Comparison of ENCODE assay signal across 8 mouse cellular contexts in the genomic region with DNA sequence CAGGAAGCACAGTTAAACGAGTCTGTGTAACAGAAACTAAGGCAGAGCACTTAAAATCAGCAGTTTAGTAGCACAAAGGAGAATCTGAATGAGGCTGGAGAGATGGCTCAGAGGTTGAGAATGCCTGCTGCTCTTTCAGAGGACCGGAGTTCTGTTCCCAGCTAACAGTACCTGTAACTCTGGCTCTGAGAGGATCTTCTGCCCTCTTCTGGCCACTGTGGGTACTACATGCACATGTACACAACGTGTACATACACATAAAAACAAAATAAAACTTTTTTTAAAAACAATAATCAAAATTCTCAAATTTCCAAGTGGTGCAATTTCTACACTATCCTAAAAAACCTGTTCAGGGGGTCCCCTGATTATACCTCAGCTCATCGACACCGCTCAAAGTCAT.
A peak's percentile ranks its signal among the peaks of the same experiment; 100 is the strongest.
DNase-seq lines count a peak whose midpoint lies in the region; ATAC-seq and TF ChIP-seq lines count a peak whose summit lies in the region.
"Had no signal": no experiment of that assay in that cellular context is flagged by ENCODE, and none has a peak within 500 bp of the region (broad histone marks: within the 10 kb centered on the region; RNA-seq: fewer than 3 reads in every experiment).

No protein-coding gene starts in this region.

- ATAC-seq in liver, postnatal 0 days, result no peak
- ATAC-seq in forebrain, embryonic 13.5 days, result no peak

- no peaks in the 10 kb centered on the region for H3K9me3 ChIP-seq in liver, postnatal 0 days (ENCODE audit: low read length)
- H3K9me3 ChIP-seq in forebrain, embryonic 13.5 days (replicated peaks), result peaks cover 3% of the 10 kb centered on the region; the same call in 1 of the 2 replicates

- no peak for TF ChIP-seq POLR2A in kidney, adult 2 months (IDR thresholded peaks at IDR 0.05; ENCODE audit: low read depth, low read length)

- no peak overlapping the region for H3K4me2 ChIP-seq in liver, postnatal 0 days (ENCODE audit: low read depth, low read length)
- H3K4me2 ChIP-seq in forebrain, embryonic 13.5 days, result no peak overlapping the region

- peak; percentile 33 for TF ChIP-seq CTCF in kidney, adult 2 months (conservative IDR thresholded peaks at IDR 0.05; ENCODE audit: insufficient read depth, insufficient read length, low read depth, low read length)
- TF ChIP-seq CTCF in liver, postnatal 0 days (IDR thresholded peaks at IDR 0.05; ENCODE audit: low read depth), result peak; percentile 63

- TF ChIP-seq EP300 in liver, postnatal 0 days (IDR thresholded peaks at IDR 0.05; ENCODE audit: low read depth), result no peak

- no peaks in the 10 kb centered on the region; the same call in 1 of the 2 replicates for H3K27me3 ChIP-seq in kidney, adult 2 months (replicated peaks; ENCODE audit: control insufficient read depth, insufficient read depth, low read length)
- no peaks in the 10 kb centered on the region for H3K27me3 ChIP-seq in liver, postnatal 0 days (ENCODE audit: insufficient read depth, low read length)
- H3K27me3 ChIP-seq in forebrain, embryonic 13.5 days, result peaks cover 15% of the 10 kb centered on the region; the same call in 1 of the 2 replicates
- H3K27me3 ChIP-seq: limb, embryonic 12.5 days had no signal

- 73% methylated on average over 5 of the region's 5 CpGs for WGBS in kidney, adult 2 months
- 74% methylated on average over 5 of the region's 5 CpGs for WGBS in liver, postnatal 0 days (ENCODE audit: insufficient replicate concordance)
- WGBS in forebrain, embryonic 13.5 days, result 85% methylated on average over 5 of the region's 5 CpGs

- no peak overlapping the region for H3K4me3 ChIP-seq in kidney, adult 2 months (ENCODE audit: insufficient read depth, low read depth, low read length)
- H3K4me3 ChIP-seq in liver, postnatal 0 days (ENCODE audit: low read depth, low read length), result no peak overlapping the region
- no peak overlapping the region for H3K4me3 ChIP-seq in forebrain, embryonic 13.5 days
- H3K4me3 ChIP-seq: limb, embryonic 12.5 days had no signal

- no peak overlapping the region for H3K9ac ChIP-seq in liver, postnatal 0 days (replicated peaks)
- H3K9ac ChIP-seq in forebrain, embryonic 13.5 days, result no peak overlapping the region
- H3K9ac ChIP-seq: limb, embryonic 12.5 days had no signal

- H3K27ac ChIP-seq in kidney, adult 2 months (ENCODE audit: insufficient read depth, low read depth, low read length), result no peak overlapping the region
- H3K27ac ChIP-seq in liver, postnatal 0 days (ENCODE audit: low read depth), result no peak overlapping the region
- no peak overlapping the region for H3K27ac ChIP-seq in forebrain, embryonic 13.5 days
- H3K27ac ChIP-seq: limb, embryonic 12.5 days had no signal

- H3K36me3 ChIP-seq in kidney, adult 2 months (ENCODE audit: control insufficient read depth, insufficient read depth, low read length), result no peaks in the 10 kb centered on the region
- H3K36me3 ChIP-seq in liver, postnatal 0 days (replicated peaks; ENCODE audit: insufficient read depth, low read length), result no peaks in the 10 kb centered on the region
- no peaks in the 10 kb centered on the region for H3K36me3 ChIP-seq in forebrain, embryonic 13.5 days (ENCODE audit: poor library complexity, severe bottlenecking)
- H3K36me3 ChIP-seq: limb, embryonic 12.5 days had no signal

- H3K4me1 ChIP-seq in kidney, adult 2 months (ENCODE audit: control insufficient read depth, insufficient read depth, low read length), result no peaks in the 10 kb centered on the region
- no peaks in the 10 kb centered on the region for H3K4me1 ChIP-seq in liver, postnatal 0 days (ENCODE audit: insufficient read depth)
- peaks cover 25% of the 10 kb centered on the region for H3K4me1 ChIP-seq in forebrain, embryonic 13.5 days

- DNase-seq in kidney, adult 2 months, result peak; percentile 10
- DNase-seq in kidney, adult 11 months, result no peak
- DNase-seq in CD8-positive naive resting alpha-beta T cell, adult 2 months (ENCODE audit: low read depth in 2 of 2, low spot score in 2 of 2), result peak; percentile 3 to 21
- DNase-seq in MEL-GATA-1-ER (ENCODE audit: extremely low read depth, low read depth), result peak; percentile 64
- DNase-seq in liver, postnatal 0 days, result peak; percentile 30
- DNase-seq in adipocyte (ENCODE audit: low spot score), result no peak

Comparison
In these comparisons a context has a peak if more than half of its experiments do, and no peak if none do; other contexts are left out.
1. DNase-seq: peak in kidney, adult 2 months (single experiment), CD8-positive naive resting alpha-beta T cell, adult 2 months (2 of 2), MEL-GATA-1-ER (single experiment) and liver, postnatal 0 days (single experiment); none in kidney, adult 11 months (single experiment) and adipocyte (single experiment).